Mouse (Mus musculus): Measurements from ENCODE around the gene Tex45. TPM values are rescaled to one million over a fixed set of nuclear protein-coding genes. Genes with fewer than 3 reads are reported as not detected.

Tex45 gene
- polyA plus RNA-seq, 1 experiment, result 0.08 TPM

- H3K4me3 ChIP-seq (ENCODE audit: low read depth, low read length), result peak within 1 kb of the TSS; percentile 75
- H3K4me1 ChIP-seq (ENCODE audit: control insufficient read depth, insufficient read depth, insufficient read length, low read length), result peaks cover 6% of the 10 kb centered on the region
- under 1% methylated on average over 25 of the region's 25 CpGs for WGBS
- no peaks in the 10 kb centered on the region; the same call in 1 of the 2 replicates for H3K36me3 ChIP-seq (ENCODE audit: control insufficient read depth, insufficient read depth, low read length)
- H3K27me3 ChIP-seq (ENCODE audit: control insufficient read depth, insufficient read depth, low read length), result no peaks in the 10 kb centered on the region
- H3K27ac ChIP-seq (ENCODE audit: insufficient read depth, low read depth, low read length), result peak within 1 kb of the TSS; percentile 81
- peak; percentile 95 for TF ChIP-seq POLR2A (IDR thresholded peaks at IDR 0.05; ENCODE audit: low read depth, low read length)
- no peak for TF ChIP-seq CTCF (IDR thresholded peaks at IDR 0.05; ENCODE audit: extremely low read depth, insufficient read length, insufficient replicate concordance, low read depth, low read length)
Observed at GRCm38 (mm10) chr8:3515260-3515671, 44.6 kb downstream of the Tex45 start, which contains the start of gene Pnpla6. Gene Pnpla6, plus strand, starts transcription at chr8:3515384.

GRCm38 (mm10) chr8:3515771-3516417 is 45.2 kb downstream of the Tex45 start:
- Histone ChIP-seq H3K27me3 (ENCODE audit: control insufficient read depth, insufficient read depth, low read length) (no peaks in the 10 kb centered on the region), H3K4me3 (ENCODE audit: low read depth, low read length) (peak overlapping the region; percentile 75), H3K4me1 (ENCODE audit: control insufficient read depth, insufficient read depth, insufficient read length, low read length) (peaks cover 6% of the 10 kb centered on the region), H3K27ac (ENCODE audit: insufficient read depth, low read depth, low read length) (peak overlapping the region; percentile 81), H3K36me3 (ENCODE audit: control insufficient read depth, insufficient read depth, low read length) (peaks cover 2% of the 10 kb centered on the region; the same call in 1 of the 2 replicates)
- under 1% methylated on average over 25 of the region's 25 CpGs for WGBS
- peak; percentile 38; the same call in 1 of the 2 replicates for TF ChIP-seq POLR2A (IDR thresholded peaks at IDR 0.05; ENCODE audit: low read depth, low read length)
- no peak for TF ChIP-seq CTCF (IDR thresholded peaks at IDR 0.05; ENCODE audit: extremely low read depth, insufficient read length, insufficient replicate concordance, low read depth, low read length)

- Histone ChIP-seq H3K4me3 (ENCODE audit: low read depth, low read length) (peak overlapping the region; percentile 75), H3K4me1 (ENCODE audit: control insufficient read depth, insufficient read depth, insufficient read length, low read length) (peaks cover 6% of the 10 kb centered on the region), H3K27ac (ENCODE audit: insufficient read depth, low read depth, low read length) (peak overlapping the region; percentile 81), H3K27me3 (ENCODE audit: control insufficient read depth, insufficient read depth, low read length) (no peaks in the 10 kb centered on the region), H3K36me3 (ENCODE audit: control insufficient read depth, insufficient read depth, low read length) (peaks cover 8% of the 10 kb centered on the region)
- WGBS, result 1% methylated on average over 36 of the region's 36 CpGs
- TF ChIP-seq CTCF (IDR thresholded peaks at IDR 0.05; ENCODE audit: extremely low read depth, insufficient read length, insufficient replicate concordance, low read depth, low read length) (no peak), POLR2A (IDR thresholded peaks at IDR 0.05; ENCODE audit: low read depth, low read length) (peak; percentile 55; the same call in 1 of the 2 replicates)
Observed at GRCm38 (mm10) chr8:3516450-3517116, 45.9 kb downstream of the Tex45 start.

- Histone ChIP-seq H3K27ac (ENCODE audit: insufficient read depth, low read depth, low read length) (no peak overlapping the region), H3K4me3 (ENCODE audit: low read depth, low read length) (peak overlapping the region; percentile 75), H3K4me1 (ENCODE audit: control insufficient read depth, insufficient read depth, insufficient read length, low read length) (peaks cover 6% of the 10 kb centered on the region), H3K36me3 (ENCODE audit: control insufficient read depth, insufficient read depth, low read length) (peaks cover 12% of the 10 kb centered on the region), H3K27me3 (ENCODE audit: control insufficient read depth, insufficient read depth, low read length) (no peaks in the 10 kb centered on the region)
- 7% methylated on average over 16 of the region's 16 CpGs for WGBS
- TF ChIP-seq CTCF (IDR thresholded peaks at IDR 0.05; ENCODE audit: extremely low read depth, insufficient read length, insufficient replicate concordance, low read depth, low read length) (no peak), POLR2A (IDR thresholded peaks at IDR 0.05; ENCODE audit: low read depth, low read length) (no peak)
Observed at GRCm38 (mm10) chr8:3517117-3517495, 46.4 kb downstream of the Tex45 start.

GRCm38 (mm10) chr8:3522007-3522697 is 51.5 kb downstream of the Tex45 start:
- no peak overlapping the region for H3K27ac ChIP-seq (ENCODE audit: insufficient read depth, low read depth, low read length)
- 92% methylated on average over 13 of the region's 13 CpGs for WGBS
- H3K27me3 ChIP-seq (ENCODE audit: control insufficient read depth, insufficient read depth, low read length), result no peaks in the 10 kb centered on the region
- TF ChIP-seq POLR2A (IDR thresholded peaks at IDR 0.05; ENCODE audit: low read depth, low read length), result no peak
- no peak for TF ChIP-seq CTCF (IDR thresholded peaks at IDR 0.05; ENCODE audit: extremely low read depth, insufficient read length, insufficient replicate concordance, low read depth, low read length)
- peaks cover 51% of the 10 kb centered on the region for H3K36me3 ChIP-seq (ENCODE audit: control insufficient read depth, insufficient read depth, low read length)
- no peak overlapping the region for H3K4me3 ChIP-seq (ENCODE audit: low read depth, low read length)
- 0 out of 2 replicates have a peak, but pooled peaks cover 3% of the 10 kb centered on the region for H3K4me1 ChIP-seq (ENCODE audit: control insufficient read depth, insufficient read depth, insufficient read length, low read length)

- H3K27me3 ChIP-seq (ENCODE audit: control insufficient read depth, insufficient read depth, low read length), result no peaks in the 10 kb centered on the region
- WGBS, result 93% methylated on average over 5 of the region's 5 CpGs
Observed at GRCm38 (mm10) chr8:3530816-3531215, 60.2 kb downstream of the Tex45 start.

More at GRCm38 (mm10) chr8:3530816-3531215, 60.2 kb downstream of the Tex45 start:
- Histone ChIP-seq H3K4me1 (ENCODE audit: control insufficient read depth, insufficient read depth, insufficient read length, low read length) (no peaks in the 10 kb centered on the region), H3K27ac (ENCODE audit: insufficient read depth, low read depth, low read length) (no peak overlapping the region), H3K36me3 (ENCODE audit: control insufficient read depth, insufficient read depth, low read length) (peaks cover 44% of the 10 kb centered on the region), H3K4me3 (ENCODE audit: low read depth, low read length) (no peak overlapping the region)
- no peak for TF ChIP-seq POLR2A (IDR thresholded peaks at IDR 0.05; ENCODE audit: low read depth, low read length)
- TF ChIP-seq CTCF (IDR thresholded peaks at IDR 0.05; ENCODE audit: extremely low read depth, insufficient read length, insufficient replicate concordance, low read depth, low read length), result no peak
